Mouse (Mus musculus): ENCODE data around the gene Kcnab2. TPM values are rescaled to one million over a fixed set of nuclear protein-coding genes. Genes with fewer than 3 reads are reported as not detected.
A peak's percentile ranks its signal among the peaks of the same experiment; 100 is the strongest.

Kcnab2 gene
- total RNA-seq (2021): 100 to 1,000 TPM; 725 to 726 TPM

- DNase-seq: peak; percentile 100
These were observed at the start of gene Kcnab2 for GRCm38 (mm10) chr4:152477466-152478223. Gene Kcnab2 (minus strand): TSS chr4:152477871.

GRCm38 (mm10) chr4:152520083-152520482, 42.4 kb upstream of the Kcnab2 start:
- DNase-seq: peak; percentile 52 to 61

- DNase-seq: no peak
These were observed 41.4 kb upstream of the Kcnab2 start for GRCm38 (mm10) chr4:152519106-152519505.

DNA sequence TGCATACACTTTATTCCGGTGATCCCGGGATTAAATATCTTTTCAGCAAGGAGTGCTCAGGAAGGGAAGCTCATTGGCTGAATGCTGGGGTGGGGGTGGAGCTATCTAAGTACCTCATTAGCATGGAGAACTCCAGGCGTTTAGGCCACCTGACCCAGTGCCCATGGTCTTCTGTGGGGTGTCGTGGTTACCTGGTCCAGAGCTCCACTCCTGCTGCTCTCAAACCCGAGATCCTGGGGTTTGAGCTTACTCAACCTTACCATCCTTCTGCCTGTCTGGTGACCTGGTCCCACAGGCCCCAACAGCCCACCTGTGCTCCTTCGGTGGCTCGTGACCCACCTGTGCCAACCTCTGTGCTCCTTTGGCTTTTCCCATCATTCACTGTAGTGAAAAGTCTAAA, 37.2 kb upstream of the Kcnab2 start:
- no peak for DNase-seq

DNA sequence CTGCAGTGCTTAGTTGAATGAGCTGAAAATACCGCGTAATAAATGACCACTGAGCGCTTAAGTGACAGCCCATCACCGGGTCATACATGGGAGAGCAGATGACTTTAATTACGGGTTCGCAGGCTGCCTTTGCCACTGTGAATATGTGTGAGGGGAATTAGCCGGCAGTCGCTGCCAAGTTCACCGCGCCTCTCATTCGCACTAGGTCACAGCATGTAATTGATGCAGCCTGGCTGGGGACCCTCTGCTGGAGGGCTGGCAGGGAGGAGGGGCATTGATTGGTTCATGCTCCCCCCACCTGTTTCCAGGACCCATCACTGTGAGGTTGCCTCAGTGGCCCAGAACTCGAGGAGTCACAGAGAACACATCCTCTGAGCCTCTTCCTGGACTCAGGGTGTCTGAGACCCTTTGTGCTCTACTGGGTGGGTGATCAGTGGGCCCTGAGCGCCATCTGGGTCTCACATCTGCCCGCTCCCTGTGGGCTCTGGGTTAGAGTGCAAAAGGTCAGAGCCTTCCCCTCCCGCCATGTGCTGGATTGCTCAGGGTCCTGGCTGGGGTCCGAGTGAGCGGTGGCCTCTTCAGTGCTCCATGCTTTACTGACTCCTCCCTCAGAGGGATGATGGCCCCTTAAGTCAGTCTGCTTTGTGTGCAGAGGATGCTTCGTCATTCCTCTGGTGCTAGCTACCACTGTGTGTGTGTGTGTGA, 34.7 kb upstream of the Kcnab2 start:
- DNase-seq: no peak

DNA sequence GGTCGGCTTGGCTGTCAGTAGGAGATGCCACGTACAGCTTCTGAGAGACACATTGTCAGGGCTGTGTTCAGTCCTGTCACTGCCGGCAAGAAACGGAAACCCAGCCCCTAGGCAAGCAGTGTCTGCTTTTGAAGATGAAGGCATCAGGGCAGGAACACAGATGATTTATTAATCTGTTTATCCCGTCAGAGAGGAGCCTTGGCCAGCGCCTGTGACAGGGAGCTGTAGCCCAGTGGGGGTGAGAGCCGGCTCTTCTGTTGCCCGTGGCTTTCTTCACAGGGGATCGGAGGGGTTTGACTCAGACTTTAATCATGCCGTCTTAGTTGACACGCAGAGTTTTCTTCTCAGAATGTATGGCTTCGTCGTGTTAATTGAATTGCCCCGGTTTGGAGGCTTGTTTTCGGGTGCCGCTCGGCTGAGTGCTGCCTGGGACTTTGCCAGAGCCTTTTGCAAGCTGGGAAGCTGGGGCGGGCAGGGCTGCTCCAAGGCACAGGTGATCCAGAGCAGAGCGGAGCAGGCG, 16.7 kb upstream of the Kcnab2 start:
- DNase-seq: no peak

GRCm38 (mm10) chr4:152491250-152491899, 13.7 kb upstream of the Kcnab2 start:
- peak; percentile 75 to 79 for DNase-seq

GRCm38 (mm10) chr4:152490311-152490710, 12.6 kb upstream of the Kcnab2 start:
- no peak for DNase-seq

DNA sequence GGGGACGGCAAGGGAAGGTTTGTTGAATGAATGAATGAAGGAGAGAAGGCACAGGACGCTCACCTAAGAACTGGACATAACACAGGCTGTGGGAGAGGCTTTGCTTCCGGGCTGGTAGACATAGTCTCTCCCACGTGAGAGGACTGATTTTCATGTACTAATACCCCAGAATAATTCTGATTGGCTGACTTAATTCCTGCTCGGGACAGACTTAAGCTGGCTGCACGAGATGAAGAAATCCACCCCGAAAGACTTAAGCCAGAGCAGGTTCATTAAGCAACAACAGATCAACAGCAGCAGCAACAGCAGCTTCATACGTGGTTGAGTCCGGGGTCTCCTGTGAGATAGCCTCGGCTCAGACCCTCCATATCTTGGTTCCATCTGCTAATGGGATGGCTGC, 10.4 kb upstream of the Kcnab2 start:
- no peak for DNase-seq

DNA sequence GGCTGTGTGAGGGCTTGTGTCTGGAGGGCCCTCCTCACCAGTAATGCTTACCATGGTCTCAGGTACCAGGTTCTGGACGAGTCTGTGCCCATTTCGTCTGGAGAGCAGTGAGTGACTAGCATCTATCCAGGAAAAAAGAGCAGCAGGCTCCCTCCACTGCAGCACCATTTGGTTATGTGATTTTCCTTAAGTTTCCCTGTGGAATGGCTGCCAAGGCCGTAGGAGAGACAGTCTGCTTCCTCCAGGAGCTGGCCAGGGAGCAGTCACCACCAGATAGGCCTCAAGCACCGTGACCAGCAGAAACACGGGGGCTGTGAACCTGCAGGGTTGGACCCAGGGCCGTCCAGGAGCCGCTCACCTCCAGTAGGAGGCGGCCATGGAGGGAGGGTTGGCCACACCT, 2.8 kb upstream of the Kcnab2 start:
- DNase-seq: no peak

GRCm38 (mm10) chr4:152478224-152478567, 525 bp upstream of the Kcnab2 start:
- DNase-seq: no peak

DNA sequence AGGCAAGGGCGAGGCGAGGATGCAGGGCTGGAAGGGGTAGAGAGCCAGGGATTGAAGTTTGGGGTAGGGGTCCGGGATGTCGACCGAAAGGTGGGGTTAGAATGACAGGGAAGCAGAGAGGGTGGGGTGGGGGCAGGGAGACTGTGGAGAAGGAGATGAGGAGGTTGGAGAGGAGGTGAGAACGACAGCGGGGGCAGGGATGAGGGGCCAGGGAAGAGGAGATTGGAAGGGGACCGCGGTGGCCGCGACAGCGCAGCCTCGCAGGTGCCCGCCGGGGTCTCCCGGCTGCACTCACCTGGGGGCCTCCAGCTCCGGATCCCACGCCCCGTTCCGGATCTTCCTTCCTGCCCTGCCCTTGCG, 585 bp downstream of the Kcnab2 start:
- DNase-seq: no peak

DNA sequence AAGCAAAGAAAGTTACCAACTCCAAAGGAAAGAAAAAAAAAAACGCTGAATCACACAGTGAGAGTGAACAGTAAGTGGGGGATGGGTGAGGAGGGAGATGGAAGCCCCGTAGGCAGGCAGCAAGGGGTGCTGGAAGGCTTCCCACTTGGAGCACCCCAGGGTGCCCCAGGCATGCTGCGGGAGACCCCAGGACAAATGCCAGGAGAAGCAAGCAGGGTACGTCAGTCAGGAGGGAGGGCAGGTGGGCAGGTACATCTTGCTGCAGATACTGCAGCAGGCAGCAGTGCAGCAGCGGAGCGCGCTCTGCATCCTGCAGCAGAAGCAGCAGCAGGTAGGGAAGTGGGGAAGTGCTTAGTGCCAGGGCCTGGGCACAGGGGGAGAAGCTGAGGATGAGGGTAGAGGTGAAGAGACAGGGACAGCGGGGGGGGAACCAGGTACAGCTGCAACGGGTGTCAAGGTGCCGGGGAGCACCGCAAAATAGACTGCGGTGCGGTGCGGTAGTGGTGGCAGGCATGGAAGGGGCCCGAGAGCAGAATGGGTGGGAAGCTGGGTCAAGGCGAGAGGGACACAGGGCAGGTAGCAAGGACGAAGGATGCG, 1.1 kb downstream of the Kcnab2 start, which contains the start of gene Nphp4:
Nphp4 (plus strand) TSS at position 280 of the 597 bp plus-strand sequence.
- DNase-seq: no peak

GRCm38 (mm10) chr4:152475941-152476340, 1.7 kb downstream of the Kcnab2 start:
- peak; percentile 67 to 69 for DNase-seq

- peak; percentile 85 to 89 for DNase-seq
These were observed 9.7 kb downstream of the Kcnab2 start for GRCm38 (mm10) chr4:152467951-152468350.

GRCm38 (mm10) chr4:152466601-152467000, 11.1 kb downstream of the Kcnab2 start:
- DNase-seq: no peak

DNA sequence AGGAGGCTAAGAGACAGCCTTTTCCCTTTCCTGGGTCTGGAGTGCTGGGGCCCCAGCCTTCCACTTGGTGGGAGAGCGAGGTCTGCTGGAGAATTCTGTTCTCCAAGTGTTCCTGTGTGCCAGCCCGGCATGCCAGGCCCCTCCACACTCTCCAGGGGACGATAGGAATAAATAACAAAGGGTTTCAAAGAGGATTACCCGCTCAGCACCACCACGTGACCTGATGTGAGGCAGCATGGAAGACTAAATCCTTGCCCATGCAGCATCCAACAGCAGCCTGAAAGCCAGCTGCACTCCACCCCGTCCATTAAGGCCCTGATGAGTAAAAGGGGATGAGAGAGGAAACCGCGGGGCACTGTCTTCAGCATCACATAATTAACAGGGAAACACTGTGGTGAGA, 12.6 kb downstream of the Kcnab2 start:
- no peak for DNase-seq

- no peak for DNase-seq
These were observed 14.5 kb downstream of the Kcnab2 start for GRCm38 (mm10) chr4:152463147-152463546.

DNA sequence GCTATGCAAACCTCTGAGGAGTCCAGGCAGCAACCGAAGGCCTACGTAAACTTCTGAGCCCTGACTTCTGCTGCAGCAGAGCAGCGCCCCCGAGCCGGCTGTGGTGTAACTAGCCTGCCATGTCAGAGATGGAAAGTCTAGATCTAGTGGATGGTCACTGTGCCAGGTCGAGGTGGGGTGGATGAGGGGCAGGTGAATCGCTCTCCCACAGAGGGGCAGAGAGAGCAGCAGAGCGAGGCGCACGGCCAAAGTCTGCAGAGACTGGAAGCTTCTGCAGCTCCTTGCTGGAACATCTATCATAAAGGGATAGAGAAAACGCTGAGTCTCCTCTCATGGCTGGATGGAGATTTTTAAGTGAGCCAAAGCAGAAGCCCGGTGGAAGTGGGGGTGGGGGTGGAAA, 15.2 kb downstream of the Kcnab2 start:
- no peak for DNase-seq

GRCm38 (mm10) chr4:152457673-152458072, 20.0 kb downstream of the Kcnab2 start:
- no peak for DNase-seq

GRCm38 (mm10) chr4:152456609-152457008, 21.1 kb downstream of the Kcnab2 start:
- DNase-seq: peak in 1 of 2 experiments; percentile 66

GRCm38 (mm10) chr4:152454153-152454552, 23.5 kb downstream of the Kcnab2 start:
- no peak for DNase-seq

DNA sequence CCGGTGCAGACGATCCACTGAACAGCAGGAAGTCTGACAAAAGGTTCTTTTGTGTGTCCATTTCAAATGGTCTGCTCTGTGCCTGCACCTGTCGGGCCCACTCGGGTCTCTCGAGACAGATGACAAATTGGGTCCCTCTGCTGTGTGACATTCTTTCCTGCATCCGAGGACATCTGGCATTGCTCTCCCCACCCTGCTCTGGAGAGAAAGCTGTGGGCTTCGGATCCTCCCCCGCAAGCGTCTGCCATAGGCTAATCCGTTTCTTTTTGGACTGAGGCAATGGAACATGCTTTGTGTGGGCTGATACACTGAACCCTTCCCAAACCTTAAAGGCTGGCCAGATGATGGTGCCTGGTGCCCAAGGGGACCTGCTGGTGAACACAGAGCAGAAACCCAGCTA, 24.6 kb downstream of the Kcnab2 start:
- peak; percentile 79 to 87 for DNase-seq

Data from layer of hippocampus, postnatal 36 days (tissue).